Mouse (Mus musculus) lung, embryonic 14.5 days (tissue): Measurements from ENCODE around the gene C130050O18Rik. TPM values are rescaled to one million over a fixed set of nuclear protein-coding genes. Genes with fewer than 3 reads are reported as not detected.

ENCODE experiments used
- ATAC-seq: fragments of 200-750 bp; cut with Nextera tagmentation; 2 replicates; pipeline ENCODE4 v1.8.0; 2017; ENCODE audit warnings: mild to moderate bottlenecking, moderate TSS enrichment, moderate library complexity; ENCODE audit not compliant: insufficient read depth
- DNase-seq: peaks from one replicate; pipeline ENCODE4 v3.0.0-alpha.2; 2015
- H3K27ac ChIP-seq: fragments of 300-500 bp; sonication (generic); 2 replicates; pipeline ENCODE4 v1.5.1; 2014; ENCODE audit warnings: low read depth, mild to moderate bottlenecking, moderate library complexity
- H3K27me3 ChIP-seq: fragments of 300-500 bp; sonication (generic); 2 replicates; pipeline ENCODE4 v1.6.1; 2014; ENCODE audit warnings: low read length, control low read depth; ENCODE audit not compliant: insufficient read depth
- H3K36me3 ChIP-seq: fragments of 300-500 bp; sonication (generic); 2 replicates; pipeline ENCODE4 v1.6.1; 2014; ENCODE audit warnings: control low read depth; ENCODE audit not compliant: insufficient read depth
- H3K4me1 ChIP-seq: fragments of 300-500 bp; sonication (generic); 2 replicates; pipeline ENCODE4 v1.6.1; 2014; ENCODE audit warnings: antibody characterized with exemption, control low read depth; ENCODE audit not compliant: insufficient read depth
- H3K4me2 ChIP-seq: fragments of 300-500 bp; sonication (generic); 2 replicates; pipeline ENCODE4 v1.6.1; 2014; ENCODE audit warnings: mild to moderate bottlenecking
- H3K4me3 ChIP-seq: fragments of 300-500 bp; sonication (generic); 2 replicates; pipeline ENCODE4 v1.5.1; 2014; ENCODE audit warnings: low read depth, low read length
- H3K9ac ChIP-seq: fragments of 300-500 bp; sonication (generic); 2 replicates; pipeline ENCODE4 v1.6.1; 2014
- H3K9me3 ChIP-seq: fragments of 300-500 bp; sonication (generic); 2 replicates; pipeline ENCODE4 v1.6.1; 2016; ENCODE audit warnings: low read depth, low read length, control low read depth
- CTCF ChIP-seq: IDR thresholded peaks from 2 replicates; pipeline ENCODE4 v1.5.1; 2016; ENCODE audit warnings: antibody characterized with exemption, low read depth
- WGBS: fragments of 180-500 bp; shearing (Covaris S2); extraction: QIAGEN DNeasy Blood & Tissue Kit; methylation state at CpG from one replicate; pipeline ENCODE4 v1.1.7; 2014; 5-methylcytosine and 5-hydroxymethylcytosine counted together
- polyA plus RNA-seq: library from polyadenylated mRNA; unstranded; fragments of >200 nt; fragmentation: Nextera tagmentation; extraction: Ambion mirVana; gene quantifications from 2 replicates; pipeline ENCODE4 v1.2.1, GENCODE M21; 2014

The C130050O18Rik gene
- polyA plus RNA-seq, 1 experiment from 2014 or later = 1.1 TPM

DNA sequence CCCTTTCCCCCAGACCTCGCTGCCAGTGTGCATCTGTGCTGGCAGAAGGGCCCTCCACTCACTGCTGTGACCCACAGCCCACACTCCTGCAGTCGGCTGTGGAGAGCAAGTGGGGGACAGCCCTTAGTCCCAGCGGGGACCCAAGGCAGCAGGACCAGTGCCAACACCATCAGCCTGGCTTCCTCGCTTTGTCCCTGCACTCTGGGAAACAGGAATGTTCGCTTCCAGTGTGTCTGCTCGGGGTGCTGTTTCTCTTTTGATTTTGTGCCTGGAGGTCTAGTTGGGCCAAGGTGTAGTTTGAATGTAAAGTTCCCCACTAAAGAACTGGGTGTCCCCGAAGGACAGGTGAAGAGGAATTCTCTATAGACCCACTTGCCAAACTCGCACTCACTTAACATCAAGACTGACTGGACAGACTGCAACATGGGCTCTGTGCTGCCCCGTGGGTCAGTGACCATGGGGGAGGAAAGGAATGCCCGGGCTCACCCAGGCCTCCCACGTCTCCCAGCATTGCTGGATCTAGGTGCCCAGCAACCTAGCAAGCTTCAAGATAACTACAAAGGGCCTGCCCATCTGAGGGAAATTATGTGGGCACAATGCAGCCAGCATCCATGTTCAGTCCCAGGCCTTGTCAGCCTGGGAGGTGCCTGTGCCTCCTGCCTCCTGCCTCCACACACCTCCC lies 13.6 kb upstream of the C130050O18Rik start:
- no peak for ATAC-seq
- Histone ChIP-seq H3K27me3 (no peaks in the 10 kb centered on the region), H3K27ac (no peak overlapping the region), H3K4me2 (no peak overlapping the region; the same call in 1 of the 2 replicates), H3K36me3 (peaks cover 4% of the 10 kb centered on the region; the same call in 1 of the 2 replicates), H3K9ac (0 out of 2 replicates have a peak overlapping the region, but pooled peaks have one; percentile 9), H3K4me1 (peaks cover 23% of the 10 kb centered on the region), H3K9me3 (no peaks in the 10 kb centered on the region), H3K4me3 (peak overlapping the region; percentile 12; the same call in 1 of the 2 replicates)
- no peak for TF ChIP-seq CTCF
- WGBS = 72% methylated on average over 11 of the region's 11 CpGs
- no peak for DNase-seq

DNA sequence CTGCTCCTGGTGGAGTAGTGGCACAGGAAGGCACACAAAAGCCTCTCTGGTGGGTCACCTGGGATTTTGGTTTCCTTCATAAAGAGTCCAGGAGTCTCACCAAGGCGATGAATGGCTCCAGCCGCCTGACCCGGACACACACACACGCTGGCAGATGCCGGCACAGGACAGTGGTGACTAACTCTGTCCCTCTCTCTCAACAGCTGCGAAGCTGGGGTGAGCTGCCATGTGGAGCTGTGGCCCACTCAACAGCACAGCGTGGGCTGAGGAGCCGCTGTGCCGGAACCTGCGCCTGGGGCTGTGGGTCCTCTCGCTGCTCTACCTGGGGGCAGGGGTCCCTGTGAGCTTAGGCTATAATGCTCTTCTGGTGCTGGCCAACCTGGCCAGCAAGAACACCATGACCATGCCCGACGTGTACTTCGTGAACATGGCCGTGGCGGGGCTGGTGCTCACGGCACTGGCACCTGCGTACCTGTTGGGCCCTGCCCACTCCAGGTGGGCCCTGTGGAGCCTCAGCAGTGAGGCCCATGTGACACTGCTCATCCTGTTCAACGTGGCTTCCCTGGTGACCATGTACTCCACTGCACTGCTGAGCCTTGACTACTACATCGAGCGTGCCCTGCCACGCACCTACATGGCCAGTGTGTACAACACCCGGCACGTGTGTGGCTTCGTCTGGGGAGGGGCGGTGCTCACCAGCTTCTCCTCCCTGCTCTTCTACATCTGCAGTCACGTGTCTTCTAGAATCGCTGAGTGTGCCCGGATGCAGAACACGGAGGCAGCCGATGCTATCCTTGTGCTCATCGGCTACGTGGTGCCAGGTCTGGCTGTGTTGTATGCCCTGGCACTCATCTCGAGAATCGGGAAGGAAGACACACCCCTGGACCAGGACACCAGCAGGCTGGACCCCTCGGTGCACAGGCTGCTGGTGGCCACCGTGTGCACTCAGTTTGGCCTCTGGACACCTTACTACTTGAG lies 12.6 kb upstream of the C130050O18Rik start:
- ATAC-seq (no peak), DNase-seq (no peak)
- H3K27ac ChIP-seq = no peak overlapping the region
- H3K9ac ChIP-seq = no peak overlapping the region
- TF ChIP-seq CTCF = no peak
- H3K27me3 ChIP-seq = no peaks in the 10 kb centered on the region
- H3K4me3 ChIP-seq = no peak overlapping the region
- no peak overlapping the region for H3K4me2 ChIP-seq
- peaks cover 4% of the 10 kb centered on the region; the same call in 1 of the 2 replicates for H3K36me3 ChIP-seq
- no peaks in the 10 kb centered on the region for H3K9me3 ChIP-seq
- 92% methylated on average over 37 of the region's 37 CpGs for WGBS
- H3K4me1 ChIP-seq = peaks cover 21% of the 10 kb centered on the region

DNA sequence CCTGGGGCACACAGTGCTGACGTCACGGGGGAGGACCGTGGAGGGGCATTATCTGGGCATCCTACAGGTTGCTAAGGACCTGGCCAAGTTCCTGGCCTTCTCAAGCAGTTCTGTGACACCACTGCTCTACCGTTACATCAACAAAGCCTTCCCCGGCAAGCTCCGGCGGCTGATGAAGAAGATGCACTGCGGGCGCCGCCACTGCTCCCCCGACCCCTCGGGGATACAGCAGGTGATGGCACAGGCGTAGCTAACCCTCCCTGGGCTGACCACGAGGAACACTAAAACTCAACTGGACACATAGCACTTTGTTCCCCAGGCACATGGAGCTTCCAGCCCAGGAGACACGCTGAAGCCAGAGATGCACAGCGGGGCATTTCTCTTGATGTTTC lies 11.9 kb upstream of the C130050O18Rik start:
- no peak overlapping the region for H3K9ac ChIP-seq
- TF ChIP-seq CTCF = no peak
- WGBS = 91% methylated on average over 16 of the region's 16 CpGs
- H3K36me3 ChIP-seq = peaks cover 4% of the 10 kb centered on the region; the same call in 1 of the 2 replicates
- no peak for DNase-seq
- no peaks in the 10 kb centered on the region for H3K9me3 ChIP-seq
- H3K27me3 ChIP-seq = no peaks in the 10 kb centered on the region
- H3K4me1 ChIP-seq = peaks cover 15% of the 10 kb centered on the region
- no peak overlapping the region for H3K4me2 ChIP-seq
- H3K4me3 ChIP-seq = no peak overlapping the region
- ATAC-seq = no peak
- no peak overlapping the region for H3K27ac ChIP-seq

DNA sequence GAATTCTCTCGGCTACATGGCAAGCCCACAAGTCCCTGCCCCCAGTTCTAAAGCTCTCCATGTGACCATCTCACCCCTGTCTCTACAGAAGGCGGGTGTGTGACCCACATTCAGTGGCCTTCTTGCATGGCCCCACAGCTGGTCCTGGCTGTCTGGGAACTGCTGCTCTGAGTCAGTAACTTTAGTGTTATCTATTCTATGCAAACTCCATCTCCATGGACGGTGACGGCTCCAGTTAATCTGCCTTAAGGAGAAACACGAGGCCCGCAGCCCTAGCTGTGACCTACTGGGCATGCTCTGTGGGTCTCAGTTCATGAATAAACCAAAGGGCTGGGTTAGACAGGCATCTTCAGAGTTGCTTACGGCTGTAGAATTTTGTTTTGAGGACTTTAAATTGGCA lies 10.7 kb upstream of the C130050O18Rik start:
- Histone ChIP-seq H3K4me1 (peaks cover 8% of the 10 kb centered on the region), H3K4me2 (no peak overlapping the region), H3K27me3 (no peaks in the 10 kb centered on the region), H3K9me3 (no peaks in the 10 kb centered on the region), H3K4me3 (no peak overlapping the region), H3K36me3 (peaks cover 4% of the 10 kb centered on the region; the same call in 1 of the 2 replicates), H3K27ac (no peak overlapping the region), H3K9ac (no peak overlapping the region)
- DNase-seq = no peak
- no peak for ATAC-seq
- 70% methylated on average over 7 of the region's 7 CpGs for WGBS
- no peak for TF ChIP-seq CTCF

DNA sequence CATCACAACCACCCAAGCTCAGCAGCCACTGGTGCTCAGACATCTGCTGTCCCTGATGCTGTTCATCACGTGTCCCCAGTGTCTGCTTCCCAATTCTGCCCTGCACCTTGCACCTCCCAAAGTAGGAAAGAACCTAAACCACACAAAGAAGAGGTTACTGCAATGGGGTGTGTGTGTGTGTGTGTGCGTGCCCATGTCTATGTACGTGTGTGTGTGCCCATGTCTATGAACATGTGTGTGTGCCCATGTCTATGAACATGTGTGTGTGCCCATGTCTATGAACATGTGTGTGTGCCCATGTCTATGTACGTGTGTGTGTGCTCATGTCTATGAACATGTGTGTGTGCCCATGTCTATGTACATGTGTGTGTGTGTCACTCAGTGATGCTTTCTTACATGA lies 9.6 kb upstream of the C130050O18Rik start:
- Histone ChIP-seq H3K27me3 (no peaks in the 10 kb centered on the region), H3K9me3 (no peaks in the 10 kb centered on the region), H3K4me3 (no peak overlapping the region), H3K27ac (no peak overlapping the region), H3K4me1 (no peaks in the 10 kb centered on the region; the same call in 1 of the 2 replicates), H3K4me2 (no peak overlapping the region), H3K9ac (no peak overlapping the region), H3K36me3 (peaks cover 4% of the 10 kb centered on the region; the same call in 1 of the 2 replicates)
- WGBS = 83% methylated on average over 4 of the region's 4 CpGs
- ATAC-seq (no peak), DNase-seq (no peak)
- no peak for TF ChIP-seq CTCF

DNA sequence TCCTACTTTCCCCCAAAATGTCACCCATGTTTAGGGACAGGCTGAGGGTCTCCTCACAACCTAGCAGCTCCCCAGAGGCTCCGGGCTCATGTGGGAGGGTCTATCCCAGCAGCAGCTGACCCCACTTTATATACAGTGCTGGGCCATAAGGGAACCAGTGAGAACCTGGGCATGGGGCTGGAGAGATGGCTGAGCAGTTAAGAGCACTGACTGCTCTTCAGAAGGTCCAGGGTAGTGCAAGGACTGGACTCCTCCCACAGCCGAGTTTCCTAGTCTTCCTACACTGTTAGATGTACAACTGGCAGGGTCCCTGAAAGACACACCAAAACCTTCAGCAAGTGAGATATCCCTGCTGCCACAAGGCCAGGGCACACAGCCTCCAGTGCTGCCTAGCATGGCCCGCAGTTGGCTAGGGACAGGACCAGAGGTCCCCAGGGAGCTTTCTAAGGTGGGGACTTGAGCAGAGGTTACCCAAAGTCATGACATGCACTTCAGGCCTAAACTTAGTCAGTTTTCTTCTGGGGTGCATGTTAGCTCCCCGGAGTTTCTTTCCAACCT lies 7.6 kb upstream of the C130050O18Rik start:
- H3K36me3 ChIP-seq = peaks cover 4% of the 10 kb centered on the region; the same call in 1 of the 2 replicates
- H3K4me1 ChIP-seq = no peaks in the 10 kb centered on the region; the same call in 1 of the 2 replicates
- H3K27ac ChIP-seq = no peak overlapping the region
- no peaks in the 10 kb centered on the region for H3K27me3 ChIP-seq
- H3K4me3 ChIP-seq = no peak overlapping the region
- peak; percentile 52 for ATAC-seq
- no peak for DNase-seq
- H3K9me3 ChIP-seq = no peaks in the 10 kb centered on the region
- WGBS = 75% methylated on average over 4 of the region's 4 CpGs
- no peak overlapping the region for H3K9ac ChIP-seq
- TF ChIP-seq CTCF = no peak
- H3K4me2 ChIP-seq = no peak overlapping the region
